Mouse (Mus musculus): ENCODE measurements around the gene Hes7.
"Not testable (repeated sequence)": the region's sequence is repeated elsewhere in the genome, so short reads cannot be mapped to it uniquely, and the experiment has no call there.

The Hes7 gene

GRCm38 (mm10) chr11:69088103-69088855 is 31.9 kb upstream of the Hes7 start, which contains the start of gene Vamp2:
Gene Vamp2 (plus strand): TSS chr11:69088490.
- DNase-seq (ENCODE audit: low spot score in 2 of 2): peak; percentile 84 to 86

DNA sequence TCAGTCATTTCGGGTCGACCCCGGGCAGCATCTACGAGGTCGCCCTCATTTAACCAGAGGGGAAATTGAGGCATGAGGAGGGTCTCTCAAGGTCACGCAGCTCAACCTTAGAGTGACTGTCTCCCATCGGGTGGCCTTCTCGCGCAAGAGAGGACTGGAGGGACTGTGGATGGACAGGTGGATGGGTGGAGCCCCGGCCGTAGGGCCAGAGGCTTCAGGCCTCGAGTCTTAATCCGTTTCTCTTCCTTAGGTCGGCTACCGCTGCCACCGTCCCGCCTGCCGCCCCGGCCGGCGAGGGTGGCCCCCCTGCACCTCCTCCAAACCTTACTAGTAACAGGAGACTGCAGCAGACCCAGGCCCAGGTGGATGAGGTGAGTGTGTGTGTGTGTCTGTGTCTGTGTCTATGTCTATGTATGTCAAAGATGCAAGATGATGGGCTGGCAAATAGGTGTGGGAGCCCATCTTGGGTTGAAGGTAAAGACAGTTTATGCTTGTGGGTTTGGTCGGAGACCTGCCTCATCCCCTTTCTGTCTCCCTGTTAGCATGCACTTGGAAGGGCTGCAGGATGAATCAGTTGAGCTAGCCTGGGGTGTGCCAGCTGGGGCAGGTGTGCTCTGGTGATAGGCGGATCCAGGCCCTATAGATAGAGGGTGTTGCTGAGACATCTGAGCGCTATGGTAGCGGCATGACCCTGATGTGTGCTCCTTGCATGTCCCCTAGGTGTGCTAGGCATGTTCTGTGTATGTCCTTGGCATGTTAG is 31.2 kb upstream of the Hes7 start:
- DNase-seq (ENCODE audit: low spot score in 2 of 2): peak in 1 of 2 experiments; percentile 58

- no peak for DNase-seq (ENCODE audit: low spot score in 2 of 2)
Measured at GRCm38 (mm10) chr11:69089616-69090290, 30.5 kb upstream of the Hes7 start.

GRCm38 (mm10) chr11:69090367-69090766 is 29.8 kb upstream of the Hes7 start:
- DNase-seq (ENCODE audit: low spot score in 2 of 2): no peak

DNA sequence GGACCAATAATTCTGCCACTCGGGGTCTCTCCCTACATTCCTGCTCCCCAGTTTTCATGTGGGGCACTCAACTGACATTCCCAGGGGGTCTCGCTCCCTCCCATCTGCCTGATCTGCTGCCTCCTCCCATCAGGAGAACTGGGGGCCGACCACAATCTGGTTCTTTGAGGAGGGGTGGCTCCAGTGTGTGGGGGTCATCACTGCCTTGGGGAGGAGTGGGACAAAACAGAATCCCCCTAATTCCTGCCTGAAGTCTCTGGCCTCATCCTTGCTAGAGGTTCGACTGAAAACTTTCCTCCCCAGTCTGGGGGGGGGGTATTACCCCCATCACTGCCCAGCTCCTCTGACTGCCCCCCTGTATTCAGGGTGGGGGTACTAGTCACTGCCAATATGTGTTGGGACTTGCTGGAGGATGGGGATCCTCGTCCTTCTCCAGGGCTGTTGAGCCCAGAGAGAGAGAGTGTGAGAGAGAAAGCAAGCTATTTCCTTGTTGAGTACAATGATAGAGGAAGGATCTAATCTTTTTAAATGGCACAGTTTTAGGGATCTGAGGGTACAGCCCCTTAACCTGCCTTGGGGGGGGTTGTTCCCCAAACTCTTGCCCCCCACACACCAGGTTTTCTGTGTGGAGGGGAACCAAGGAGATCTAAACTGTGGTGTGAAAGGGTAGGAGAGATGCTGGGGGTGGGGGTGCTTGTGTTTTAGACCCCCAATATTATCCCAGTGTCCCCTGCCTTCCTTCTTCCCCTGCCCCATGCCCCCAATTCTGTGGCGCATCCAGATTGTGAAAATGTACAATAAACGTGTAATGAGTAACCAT is 28.4 kb upstream of the Hes7 start:
- no peak for DNase-seq (ENCODE audit: low spot score in 2 of 2)

- peak; percentile 80 to 86 for DNase-seq (ENCODE audit: low spot score in 2 of 2)
Measured at GRCm38 (mm10) chr11:69092386-69092751, 27.8 kb upstream of the Hes7 start.

DNA sequence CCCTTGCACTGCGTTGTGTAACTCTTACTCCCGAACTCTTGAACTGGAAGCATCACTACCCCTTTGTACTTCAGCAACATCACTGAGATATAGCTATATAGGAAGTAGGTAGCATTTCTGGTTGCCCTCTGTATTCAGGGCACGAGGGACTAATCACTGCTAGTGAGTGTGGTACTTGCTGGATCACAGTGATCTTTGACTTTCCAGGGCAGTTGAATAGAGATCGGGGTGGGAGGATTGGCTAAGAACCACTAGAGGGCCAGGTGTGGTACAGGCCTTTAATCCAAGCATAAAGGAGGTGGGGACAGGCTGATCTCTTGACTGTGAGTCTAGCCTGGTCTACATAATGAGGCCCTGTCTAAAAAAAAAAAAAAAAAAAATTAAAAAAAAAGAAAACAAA is 27.3 kb upstream of the Hes7 start:
- no peak for DNase-seq (ENCODE audit: low spot score in 2 of 2)

- not testable (repeated sequence) for DNase-seq (ENCODE audit: low spot score in 2 of 2)
Measured at GRCm38 (mm10) chr11:69093856-69094255, 26.3 kb upstream of the Hes7 start.

GRCm38 (mm10) chr11:69094697-69095429 is 25.3 kb upstream of the Hes7 start, which contains the start of gene Per1:
Gene Per1 (plus strand): TSS chr11:69095217.
- peak; percentile 99 to 100 for DNase-seq (ENCODE audit: low spot score in 2 of 2)

DNA sequence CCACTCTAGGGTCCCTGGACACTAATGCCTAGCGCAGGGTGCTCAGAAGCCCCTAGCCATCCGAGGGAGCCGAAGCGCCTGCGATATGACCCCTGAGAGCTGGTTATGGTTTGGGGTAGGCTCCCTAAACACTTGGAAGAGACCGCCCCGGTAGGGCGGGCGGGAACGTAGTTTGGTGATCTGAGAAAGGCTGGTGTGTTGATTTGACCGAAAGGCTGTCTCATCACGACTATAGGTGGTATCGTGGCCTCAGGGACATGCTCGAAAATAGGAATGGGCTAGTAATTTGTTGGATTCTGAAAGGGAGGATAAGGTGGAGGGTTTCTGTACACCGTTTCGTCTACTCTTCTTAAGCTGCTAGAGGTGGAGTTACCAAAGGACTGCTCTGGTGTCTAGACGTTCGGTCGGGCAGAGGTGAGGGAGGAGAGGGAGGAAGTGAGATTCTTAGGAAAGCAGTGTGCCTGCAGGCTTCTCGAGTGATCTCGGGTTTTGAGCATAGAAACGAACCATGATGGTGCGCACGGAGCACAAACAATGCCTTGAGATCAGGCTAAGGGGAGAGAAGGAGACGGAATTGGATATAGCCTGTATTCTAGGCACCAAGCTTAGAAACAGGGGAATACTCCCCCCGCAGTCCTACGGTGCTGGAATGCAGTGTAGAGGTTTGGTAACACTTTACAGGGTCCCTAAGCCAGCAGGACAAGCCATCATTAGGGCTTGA is 24.5 kb upstream of the Hes7 start:
- peak; percentile 48 to 55 for DNase-seq (ENCODE audit: low spot score in 2 of 2)

- DNase-seq (ENCODE audit: low spot score in 2 of 2): no peak
Measured at GRCm38 (mm10) chr11:69096360-69096986, 23.7 kb upstream of the Hes7 start.

- DNase-seq (ENCODE audit: low spot score in 2 of 2): peak; percentile 92 to 93
Measured at GRCm38 (mm10) chr11:69096987-69097900, 23.0 kb upstream of the Hes7 start.

GRCm38 (mm10) chr11:69098039-69098761 is 22.0 kb upstream of the Hes7 start:
- peak; percentile 53 to 57 for DNase-seq (ENCODE audit: low spot score in 2 of 2)

- peak; percentile 95 to 96 for DNase-seq (ENCODE audit: low spot score in 2 of 2)
Measured at GRCm38 (mm10) chr11:69098762-69099091, 21.5 kb upstream of the Hes7 start.

- peak; percentile 42 to 52 for DNase-seq (ENCODE audit: low spot score in 2 of 2)
Measured at GRCm38 (mm10) chr11:69099177-69099914, 20.9 kb upstream of the Hes7 start.

DNA sequence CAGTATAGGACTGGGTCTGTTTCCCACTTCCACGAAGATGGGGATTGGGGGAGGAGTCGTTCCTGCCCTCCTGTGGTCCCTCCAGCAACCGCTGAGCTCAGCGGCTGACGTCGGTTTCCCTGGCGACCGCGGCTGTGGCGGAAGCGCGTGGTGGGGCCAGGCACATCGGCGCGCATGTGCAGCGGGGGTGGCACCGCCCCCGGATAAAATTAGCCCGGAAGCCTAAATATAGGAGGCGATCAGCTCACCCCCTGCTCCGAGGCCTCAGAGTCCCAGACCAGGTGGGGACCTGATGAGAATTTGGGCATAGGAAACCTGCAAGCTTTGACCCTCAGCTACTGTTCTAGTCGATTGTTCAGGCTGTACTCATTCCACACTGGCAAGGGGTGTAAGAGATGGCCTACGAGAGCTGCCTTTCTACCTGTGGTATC is 20.3 kb upstream of the Hes7 start:
- peak; percentile 93 to 94 for DNase-seq (ENCODE audit: low spot score in 2 of 2)
